Mouse (Mus musculus) hindbrain, embryonic 16.5 days (tissue): ENCODE results near the gene Txnrd3. TPM values are rescaled to one million over a fixed set of nuclear protein-coding genes. Genes with fewer than 3 reads are reported as not detected.

ENCODE experiments used
- ATAC-seq: fragments of 200-750 bp; cut with Nextera tagmentation; 2 replicates; pipeline ENCODE4 v1.8.0; 2017; ENCODE audit warnings: moderate TSS enrichment, moderate library complexity
- H3K27ac ChIP-seq: fragments of 300-500 bp; sonication (generic); 2 replicates; pipeline ENCODE4 v1.5.1; 2014; ENCODE audit warnings: low read depth, mild to moderate bottlenecking, control low read depth, low read length, moderate library complexity
- H3K27me3 ChIP-seq: fragments of 300-500 bp; sonication (generic); replicated peaks from 2 replicates; pipeline ENCODE4 v1.6.1; 2014; ENCODE audit warnings: low read length; ENCODE audit not compliant: control insufficient read depth, insufficient read depth
- H3K36me3 ChIP-seq: fragments of 300-500 bp; sonication (generic); 2 replicates; pipeline ENCODE4 v1.6.1; 2014; ENCODE audit warnings: mild to moderate bottlenecking, low read length, moderate library complexity, mixed read lengths; ENCODE audit not compliant: control insufficient read depth, insufficient read depth
- H3K4me1 ChIP-seq: fragments of 300-500 bp; sonication (generic); 2 replicates; pipeline ENCODE4 v1.6.1; 2014; ENCODE audit warnings: low read depth, low read length; ENCODE audit not compliant: control insufficient read depth, insufficient read depth
- H3K4me2 ChIP-seq: fragments of 300-500 bp; sonication (generic); 2 replicates; pipeline ENCODE4 v1.6.1; 2014; ENCODE audit warnings: mild to moderate bottlenecking, low read length, control low read depth, moderate library complexity
- H3K4me3 ChIP-seq: fragments of 300-500 bp; sonication (generic); 2 replicates; pipeline ENCODE4 v1.5.1; 2014; ENCODE audit warnings: mild to moderate bottlenecking, low read length, control low read depth, moderate library complexity
- H3K9ac ChIP-seq: fragments of 300-500 bp; sonication (generic); 2 replicates; pipeline ENCODE4 v1.6.1; 2014; ENCODE audit warnings: low read depth, mild to moderate bottlenecking, control low read depth, low read length, moderate library complexity
- H3K9me3 ChIP-seq: fragments of 300-500 bp; sonication (generic); 2 replicates; pipeline ENCODE4 v1.6.1; 2014; ENCODE audit warnings: mild to moderate bottlenecking, low read length, moderate library complexity; ENCODE audit not compliant: control insufficient read depth
- WGBS: fragments of 180-500 bp; shearing (Covaris S2); extraction: QIAGEN DNeasy Blood & Tissue Kit; methylation state at CpG from one replicate; pipeline ENCODE4 v1.1.7; 2014; 5-methylcytosine and 5-hydroxymethylcytosine counted together
- polyA plus RNA-seq: library from polyadenylated mRNA; unstranded; fragments of >200 nt; fragmentation: Nextera tagmentation; extraction: Ambion mirVana; gene quantifications from 2 replicates; pipeline ENCODE4 v1.2.1, GENCODE M21; 2015

Txnrd3 gene
- polyA plus RNA-seq, 1 experiment from 2014 or later: 15.0 TPM

DNA sequence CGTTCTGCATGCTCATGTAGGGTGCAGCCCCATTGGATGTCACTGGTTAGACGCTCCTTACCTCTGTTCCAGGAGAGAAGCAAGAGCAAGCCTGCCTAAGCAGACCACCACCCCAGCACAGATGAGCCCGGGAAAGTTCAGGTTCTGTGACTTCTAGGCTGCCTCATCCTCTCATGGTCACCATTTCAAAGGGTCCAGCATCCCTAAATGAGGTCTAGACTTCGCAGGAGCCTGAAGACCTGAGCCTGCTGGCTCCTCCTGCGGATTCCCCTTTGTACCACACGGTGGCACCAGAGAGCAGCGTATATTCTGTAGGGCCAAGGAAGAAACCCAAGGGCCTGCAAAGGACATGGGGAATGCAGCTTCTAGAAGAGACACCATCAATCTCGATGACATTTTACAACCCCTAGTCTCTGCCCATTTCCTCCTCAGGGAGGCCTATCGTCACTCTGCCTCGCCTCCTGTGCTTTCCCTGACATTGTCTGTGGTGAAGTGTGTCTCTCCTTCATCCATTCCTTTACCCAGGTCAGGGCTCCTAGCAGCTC, 35.6 kb downstream of the Txnrd3 start:
- Histone ChIP-seq H3K9me3 (no peaks in the 10 kb centered on the region), H3K4me1 (no peaks in the 10 kb centered on the region), H3K9ac (no peak overlapping the region), H3K27me3 (no peaks in the 10 kb centered on the region), H3K27ac (no peak overlapping the region), H3K4me2 (no peak overlapping the region), H3K4me3 (no peak overlapping the region), H3K36me3 (peaks cover 5% of the 10 kb centered on the region)
- WGBS: 18% methylated on average over 10 of the region's 10 CpGs
- peak; percentile 63 for ATAC-seq

DNA sequence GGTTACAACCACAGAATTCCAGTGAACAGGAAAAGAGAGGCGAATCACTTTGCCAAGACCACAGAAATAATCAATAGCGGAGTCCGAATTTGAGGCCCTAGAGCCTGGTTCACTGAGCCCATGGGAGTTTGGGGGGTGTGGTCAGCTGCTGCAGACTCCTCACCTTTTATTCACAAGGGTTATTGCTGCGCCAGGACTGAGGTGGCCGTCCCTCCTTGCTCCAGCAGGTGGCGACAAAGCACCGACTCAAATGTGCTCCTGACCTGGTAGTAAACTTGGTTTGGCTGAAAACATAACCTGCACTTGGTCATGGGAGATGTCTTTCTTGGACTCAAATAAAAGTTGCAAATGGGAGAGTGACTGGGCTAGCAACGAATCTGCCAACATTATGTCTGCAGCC, 36.4 kb downstream of the Txnrd3 start:
- H3K9me3 ChIP-seq: no peaks in the 10 kb centered on the region
- H3K4me1 ChIP-seq: no peaks in the 10 kb centered on the region
- ATAC-seq: 0 out of 2 replicates have a peak, but pooled peaks have one; percentile 45
- H3K9ac ChIP-seq: no peak overlapping the region
- no peak overlapping the region for H3K4me3 ChIP-seq
- H3K27ac ChIP-seq: no peak overlapping the region
- WGBS: 10% methylated on average over 8 of the region's 8 CpGs
- peaks cover 5% of the 10 kb centered on the region for H3K36me3 ChIP-seq
- no peaks in the 10 kb centered on the region for H3K27me3 ChIP-seq
- H3K4me2 ChIP-seq: no peak overlapping the region

DNA sequence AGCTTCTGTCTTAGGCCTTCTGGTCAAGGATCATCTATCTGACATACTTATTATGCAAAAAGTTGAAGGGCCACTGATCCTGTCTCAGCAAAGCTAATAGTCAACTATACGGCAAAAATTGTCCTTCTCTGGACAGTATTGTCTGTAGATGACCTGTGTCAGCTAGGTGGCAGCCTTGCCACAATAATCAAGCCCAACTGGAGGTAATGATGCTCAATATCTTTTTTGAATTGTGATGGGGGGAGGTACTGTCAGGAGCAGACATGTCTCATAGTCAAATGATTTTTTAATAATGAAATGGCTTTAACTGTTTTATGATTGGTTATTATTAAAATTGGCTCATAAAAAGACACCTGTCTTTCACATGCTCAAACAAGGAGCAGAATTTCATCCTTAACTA, 40.4 kb downstream of the Txnrd3 start:
- WGBS: 53% methylated on average over 1 of the region's 1 CpGs
- peak; percentile 67; the same call in 1 of the 2 replicates for ATAC-seq
- H3K27me3 ChIP-seq: no peaks in the 10 kb centered on the region

DNA sequence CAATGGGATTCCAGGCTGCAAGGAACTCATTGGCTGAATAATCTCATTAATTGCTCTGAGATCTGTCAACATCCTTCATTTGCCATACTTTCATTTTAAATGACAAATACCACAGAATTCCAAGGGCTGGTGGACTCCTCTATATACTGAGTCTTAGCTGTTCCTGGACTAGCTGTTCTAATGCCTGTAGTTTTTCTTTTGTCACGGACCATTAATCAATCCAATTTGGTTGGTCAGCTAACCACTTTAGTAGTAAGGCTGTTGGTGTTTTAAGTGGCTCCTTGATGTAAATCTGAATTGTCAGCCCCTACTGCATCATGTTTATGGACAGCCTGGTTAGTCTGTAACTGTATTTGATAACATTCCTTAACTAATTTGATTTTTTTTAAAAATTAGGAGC, 43.3 kb downstream of the Txnrd3 start:
- Histone ChIP-seq H3K9ac (no peak overlapping the region), H3K27ac (no peak overlapping the region), H3K27me3 (no peaks in the 10 kb centered on the region), H3K4me3 (no peak overlapping the region), H3K9me3 (no peaks in the 10 kb centered on the region), H3K4me1 (no peaks in the 10 kb centered on the region), H3K36me3 (no peaks in the 10 kb centered on the region), H3K4me2 (no peak overlapping the region)
- no peak for ATAC-seq
- WGBS: 82% methylated on average over 1 of the region's 1 CpGs

More for the DNA sequence above, 40.4 kb downstream of the Txnrd3 start:
- Histone ChIP-seq H3K9me3 (no peaks in the 10 kb centered on the region), H3K36me3 (no peaks in the 10 kb centered on the region), H3K4me3 (no peak overlapping the region), H3K4me1 (no peaks in the 10 kb centered on the region), H3K9ac (no peak overlapping the region), H3K27ac (no peak overlapping the region), H3K4me2 (no peak overlapping the region)

DNA sequence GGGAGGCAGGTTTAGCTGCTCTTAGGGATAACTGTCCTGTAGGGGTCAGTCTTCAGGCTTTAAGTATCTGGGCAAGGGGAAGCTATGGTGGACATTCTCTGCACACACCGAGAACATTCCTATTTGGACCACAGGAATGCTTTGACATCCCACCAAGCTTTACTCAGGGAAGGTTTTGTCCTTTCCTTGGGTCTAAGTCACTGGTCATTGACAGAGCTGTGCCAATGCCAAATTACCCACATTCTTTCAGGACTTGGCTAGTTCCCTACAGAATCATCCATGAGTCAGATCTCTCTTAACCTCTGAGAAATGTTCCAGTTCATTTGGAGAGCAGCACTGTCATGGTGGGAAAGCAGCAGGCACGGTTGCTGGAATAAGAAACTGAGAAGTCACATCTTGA, 62.8 kb downstream of the Txnrd3 start:
- Histone ChIP-seq H3K4me1 (no peaks in the 10 kb centered on the region), H3K4me3 (no peak overlapping the region), H3K9me3 (no peaks in the 10 kb centered on the region), H3K27ac (no peak overlapping the region), H3K36me3 (no peaks in the 10 kb centered on the region), H3K9ac (no peak overlapping the region), H3K27me3 (no peaks in the 10 kb centered on the region), H3K4me2 (no peak overlapping the region)
- no peak for ATAC-seq
- WGBS: 78% methylated on average over 2 of the region's 2 CpGs

DNA sequence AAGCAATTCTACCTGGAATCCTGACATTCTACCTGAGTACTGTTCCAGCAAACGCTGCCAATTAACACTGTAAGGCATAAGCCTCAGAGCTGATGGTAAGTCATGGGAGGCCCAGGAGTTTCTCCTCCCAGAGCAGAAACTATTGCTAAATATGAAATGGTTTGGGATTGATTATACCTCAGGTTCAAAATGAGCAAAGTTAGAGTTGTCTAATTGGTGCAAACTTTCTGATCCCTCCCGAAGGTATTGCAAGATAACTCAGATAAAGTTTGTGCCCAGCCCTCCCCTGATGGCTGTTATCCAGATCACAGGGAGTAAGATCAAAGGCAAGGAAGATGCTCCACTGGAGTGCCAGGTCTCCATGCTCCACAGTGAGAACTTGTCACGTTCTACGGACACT, 63.5 kb downstream of the Txnrd3 start, which contains the start of gene Vmn1r40:
TSS of gene Vmn1r40 (plus strand) at position 301 of the 400 bp plus-strand sequence.
- H3K4me3 ChIP-seq: no peak within 1 kb of the TSS
- WGBS: 85% methylated on average over 4 of the region's 4 CpGs
- no peaks in the 10 kb centered on the region for H3K36me3 ChIP-seq
- H3K27ac ChIP-seq: no peak within 1 kb of the TSS
- no peaks in the 10 kb centered on the region for H3K27me3 ChIP-seq
- no peak for ATAC-seq
- H3K9ac ChIP-seq: no peak within 1 kb of the TSS
- H3K9me3 ChIP-seq: no peaks in the 10 kb centered on the region
- H3K4me2 ChIP-seq: no peak within 1 kb of the TSS
- H3K4me1 ChIP-seq: no peaks in the 10 kb centered on the region

DNA sequence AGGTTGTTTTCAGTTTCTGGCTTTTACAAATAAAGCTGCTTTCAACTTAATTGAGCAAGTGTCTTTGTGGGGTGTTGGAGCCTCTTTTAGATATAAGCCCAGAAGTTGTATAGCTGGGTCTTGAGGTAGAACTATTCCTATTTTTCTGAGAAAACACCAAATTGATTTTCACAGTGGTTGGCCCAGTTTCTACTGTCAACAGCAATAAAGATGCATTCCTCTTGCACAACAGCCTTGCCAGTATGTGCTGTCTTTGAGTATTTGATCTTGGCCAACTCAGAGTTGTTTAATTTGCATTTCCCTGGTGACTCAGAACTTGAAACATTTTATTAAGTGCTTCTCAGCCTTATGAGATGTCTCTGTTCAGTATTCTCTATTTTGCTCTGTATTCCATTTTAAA, 74.3 kb downstream of the Txnrd3 start:
- H3K36me3 ChIP-seq: no peaks in the 10 kb centered on the region
- no peaks in the 10 kb centered on the region for H3K27me3 ChIP-seq
- H3K9ac ChIP-seq: no peak overlapping the region
- no peak for ATAC-seq
- H3K4me1 ChIP-seq: no peaks in the 10 kb centered on the region
- no peak overlapping the region for H3K4me2 ChIP-seq
- no peak overlapping the region for H3K27ac ChIP-seq
- no peak overlapping the region for H3K4me3 ChIP-seq
- H3K9me3 ChIP-seq: peaks cover 3% of the 10 kb centered on the region; the same call in 1 of the 2 replicates

Other genes starting within 250 kb of the Txnrd3 start
- 185 and 201 TPM in 2 replicates for gene Chchd6, start 48.3 kb upstream of the Txnrd3 start, polyA plus RNA-seq
- gene Vmn1r40, start 63.6 kb downstream of the Txnrd3 start, polyA plus RNA-seq: not detected in 2 replicates
- not detected in 2 replicates for gene Vmn1r41, start 96.8 kb downstream of the Txnrd3 start, polyA plus RNA-seq
- not detected in 2 replicates for gene Vmn1r42, start 232.4 kb downstream of the Txnrd3 start, polyA plus RNA-seq
- not detected in 2 replicates for gene Vmn1r43, start 232.4 kb downstream of the Txnrd3 start, polyA plus RNA-seq
- not detected in 2 replicates for gene Vmn1r44, start 239.7 kb downstream of the Txnrd3 start, polyA plus RNA-seq